Mouse (Mus musculus): Measurements from ENCODE around the gene Mei1. TPM values are rescaled to one million over a fixed set of nuclear protein-coding genes. Genes with fewer than 3 reads are reported as not detected.

The Mei1 gene
- polyA plus RNA-seq, 1 experiment from 2014 or later, result not detected

DNA sequence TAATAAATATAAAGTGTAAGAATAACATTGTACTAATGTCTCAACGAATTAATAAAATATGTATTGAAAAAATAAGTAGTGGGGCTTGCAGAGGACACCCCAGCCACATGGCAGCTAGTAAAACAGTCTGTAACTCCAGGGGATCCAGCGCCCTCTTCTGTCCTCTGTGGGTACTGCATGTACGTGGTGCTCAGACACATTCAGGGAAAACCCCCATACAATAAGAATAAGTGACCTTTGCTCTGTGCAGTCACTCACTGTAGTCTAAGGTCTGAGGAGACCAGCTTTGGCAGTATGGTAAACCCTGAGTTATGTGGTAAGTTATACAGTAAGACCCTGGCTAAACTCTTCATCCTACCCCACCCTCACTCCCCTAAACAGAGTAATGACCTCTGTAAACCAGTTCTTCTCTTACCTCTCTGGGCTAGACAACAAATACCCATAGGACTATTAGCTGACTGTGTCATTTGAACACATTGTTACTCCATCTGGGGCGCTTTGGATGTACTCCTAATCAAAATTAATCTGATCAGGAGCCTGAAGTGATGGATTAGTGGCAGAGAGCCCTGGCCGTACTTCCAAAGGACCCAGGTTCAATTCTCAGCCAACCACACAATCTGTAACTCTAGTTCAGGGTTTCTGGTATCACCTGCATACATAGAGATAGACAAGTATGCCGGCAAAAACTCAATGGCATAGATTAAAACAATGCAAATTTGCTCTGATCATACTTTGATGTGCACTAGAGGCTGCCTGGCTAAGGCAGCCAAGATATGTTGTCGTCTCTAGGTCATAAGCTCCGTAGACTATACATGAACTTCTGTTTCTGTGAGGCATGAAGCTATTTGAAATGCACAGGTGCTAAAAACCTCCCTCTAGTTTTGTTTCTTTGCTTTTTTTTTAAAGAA, 95.8 kb downstream of the Mei1 start:
- Histone ChIP-seq H3K4me3 (ENCODE audit: low read length) (no peak overlapping the region), H3K4me1 (replicated peaks; ENCODE audit: control insufficient read depth, insufficient read depth, low read length) (peaks cover 47% of the 10 kb centered on the region), H3K36me3 (ENCODE audit: control insufficient read depth, insufficient read depth, low read length) (peaks cover 6% of the 10 kb centered on the region; the same call in 1 of the 2 replicates), H3K9ac (ENCODE audit: low read length) (peak overlapping the region; percentile 27), H3K27me3 (ENCODE audit: control insufficient read depth, insufficient read depth, low read depth, low read length) (no peaks in the 10 kb centered on the region), H3K4me2 (ENCODE audit: low read depth, low read length) (no peak overlapping the region; the same call in 1 of the 2 replicates), H3K9me3 (ENCODE audit: control insufficient read depth, low read length) (no peaks in the 10 kb centered on the region), H3K27ac (ENCODE audit: low read length) (peak overlapping the region; percentile 56)
- 0 out of 2 replicates have a peak, but pooled peaks have one; percentile 19 for ATAC-seq (ENCODE audit: low read depth)
- WGBS, result 48% methylated on average over 8 of the region's 8 CpGs

DNA sequence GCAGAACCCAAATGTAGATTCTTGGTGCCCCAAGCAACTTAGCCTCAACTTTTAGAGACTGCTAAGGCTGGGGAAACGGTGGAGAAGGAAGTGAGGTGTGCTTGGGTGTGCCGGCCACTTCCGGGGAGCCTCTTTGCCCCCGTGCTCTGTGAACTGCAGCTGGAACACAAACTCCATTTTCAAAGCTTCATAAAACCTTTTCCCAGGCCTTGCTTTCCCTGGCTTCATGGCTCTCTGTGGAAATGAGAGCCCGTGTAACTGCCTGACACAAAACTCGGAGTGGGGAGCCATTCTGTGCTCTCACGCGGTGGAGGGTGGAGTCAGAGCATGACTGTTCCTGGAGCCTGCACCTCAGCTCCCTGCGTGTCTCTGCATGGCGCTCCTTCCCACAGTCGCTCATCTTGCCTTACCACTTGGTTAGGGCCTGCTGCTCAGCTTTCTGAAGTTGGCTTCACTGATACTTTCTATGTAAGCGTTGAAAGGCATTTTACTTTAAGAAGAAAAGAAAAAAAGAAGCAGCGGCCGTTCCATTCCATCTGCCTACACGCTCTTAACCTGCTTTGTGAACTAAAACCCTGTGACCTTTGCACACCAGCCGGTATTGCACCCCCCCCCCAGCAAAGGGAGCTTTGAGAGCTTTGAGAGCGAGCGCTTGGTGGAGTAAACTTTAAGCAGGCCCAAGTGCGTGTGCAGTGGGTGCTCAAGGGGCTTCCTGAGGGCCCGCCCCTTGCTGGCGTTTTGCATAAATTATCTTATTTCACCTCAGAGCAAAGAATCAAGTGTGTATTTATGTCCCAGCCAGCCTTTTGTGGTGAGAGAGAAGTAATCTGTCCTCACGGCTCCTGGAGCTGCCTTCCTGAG, 96.7 kb downstream of the Mei1 start:
- WGBS, result 48% methylated on average over 22 of the region's 22 CpGs
- Histone ChIP-seq H3K9ac (ENCODE audit: low read length) (peak overlapping the region; percentile 32), H3K9me3 (ENCODE audit: control insufficient read depth, low read length) (no peaks in the 10 kb centered on the region), H3K4me3 (ENCODE audit: low read length) (no peak overlapping the region), H3K4me2 (ENCODE audit: low read depth, low read length) (peak overlapping the region; percentile 33), H3K4me1 (replicated peaks; ENCODE audit: control insufficient read depth, insufficient read depth, low read length) (peaks cover 39% of the 10 kb centered on the region), H3K27me3 (ENCODE audit: control insufficient read depth, insufficient read depth, low read depth, low read length) (no peaks in the 10 kb centered on the region), H3K27ac (ENCODE audit: low read length) (peak overlapping the region; percentile 56), H3K36me3 (ENCODE audit: control insufficient read depth, insufficient read depth, low read length) (peaks cover 15% of the 10 kb centered on the region)
- ATAC-seq (ENCODE audit: low read depth), result no peak

DNA sequence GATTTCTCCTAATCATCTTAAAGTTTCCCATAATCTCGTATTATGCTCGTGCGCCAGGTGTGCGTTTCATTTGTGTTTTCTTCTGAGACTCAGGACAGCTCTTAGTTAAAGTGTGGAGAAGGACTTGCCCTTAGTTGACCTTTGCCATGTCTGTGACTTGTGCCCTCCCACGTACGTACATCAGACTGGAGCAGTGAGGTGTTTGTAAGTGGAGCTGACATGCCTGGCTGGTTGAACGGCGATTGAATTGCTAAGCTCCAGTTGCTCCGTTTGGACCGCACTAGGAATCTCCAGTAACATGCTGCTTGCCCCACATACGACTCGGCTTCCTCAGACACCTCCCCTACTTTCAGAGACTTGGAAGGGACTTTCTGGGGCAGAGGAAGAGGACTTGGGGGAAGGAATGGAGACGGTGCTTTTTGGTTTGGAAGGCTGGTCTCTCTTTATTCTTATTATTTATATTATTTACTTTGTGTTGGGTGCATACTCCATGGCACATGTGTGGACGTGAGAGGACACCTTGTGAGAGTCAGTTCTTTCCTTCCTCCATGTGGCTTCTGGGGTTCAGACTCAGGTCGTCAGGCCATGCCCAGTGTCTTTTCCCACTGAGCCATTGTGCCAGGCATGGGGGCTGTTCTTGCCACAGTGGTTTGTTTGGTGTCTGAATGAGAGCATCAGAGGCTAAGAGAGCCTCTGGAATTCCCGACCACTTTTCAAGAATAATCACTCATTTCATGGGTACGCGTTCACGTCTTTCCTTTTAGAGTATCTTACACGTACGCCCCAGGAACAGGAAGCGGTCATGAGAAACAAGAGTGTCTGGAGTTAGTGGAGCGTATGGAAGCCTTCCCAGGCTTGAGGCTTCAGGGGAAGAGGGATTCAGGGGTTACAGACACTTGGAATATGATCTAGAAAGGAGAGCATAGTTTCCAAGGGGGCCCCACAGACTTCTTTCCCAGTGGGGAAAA, 97.7 kb downstream of the Mei1 start:
- H3K27ac ChIP-seq (ENCODE audit: low read length), result peak overlapping the region; percentile 56
- no peak overlapping the region for H3K4me2 ChIP-seq (ENCODE audit: low read depth, low read length)
- 42% methylated on average over 23 of the region's 23 CpGs for WGBS
- H3K36me3 ChIP-seq (ENCODE audit: control insufficient read depth, insufficient read depth, low read length), result peaks cover 17% of the 10 kb centered on the region
- no peak overlapping the region for H3K4me3 ChIP-seq (ENCODE audit: low read length)
- peaks cover 35% of the 10 kb centered on the region for H3K4me1 ChIP-seq (replicated peaks; ENCODE audit: control insufficient read depth, insufficient read depth, low read length)
- no peaks in the 10 kb centered on the region for H3K27me3 ChIP-seq (ENCODE audit: control insufficient read depth, insufficient read depth, low read depth, low read length)
- peak overlapping the region; percentile 12; the same call in 1 of the 2 replicates for H3K9ac ChIP-seq (ENCODE audit: low read length)
- H3K9me3 ChIP-seq (ENCODE audit: control insufficient read depth, low read length), result no peaks in the 10 kb centered on the region
- no peak for ATAC-seq (ENCODE audit: low read depth)

DNA sequence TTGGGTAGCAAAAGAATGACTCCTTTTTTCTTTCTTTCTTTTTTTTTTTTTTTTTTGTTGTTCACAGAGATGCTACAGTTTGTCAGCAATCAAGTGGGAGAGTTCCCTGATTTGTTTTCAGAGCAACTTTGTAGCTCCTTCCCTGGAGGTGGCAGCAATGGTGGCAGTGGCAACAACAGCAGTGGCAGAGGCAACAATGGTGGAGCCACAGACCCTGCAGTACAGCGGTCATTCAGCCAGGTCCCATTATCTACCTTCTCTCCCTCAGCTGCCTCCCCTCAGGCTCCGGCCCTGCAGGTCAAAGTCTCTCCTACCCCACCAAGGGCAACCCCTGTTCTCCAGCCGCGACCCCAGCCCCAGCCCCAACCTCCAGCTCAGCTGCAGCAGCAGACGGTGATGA, 99.9 kb downstream of the Mei1 start:
- ATAC-seq (ENCODE audit: low read depth), result no peak
- Histone ChIP-seq H3K27me3 (ENCODE audit: control insufficient read depth, insufficient read depth, low read depth, low read length) (no peaks in the 10 kb centered on the region), H3K9me3 (ENCODE audit: control insufficient read depth, low read length) (no peaks in the 10 kb centered on the region), H3K27ac (ENCODE audit: low read length) (no peak overlapping the region), H3K4me1 (replicated peaks; ENCODE audit: control insufficient read depth, insufficient read depth, low read length) (peaks cover 25% of the 10 kb centered on the region), H3K4me3 (ENCODE audit: low read length) (no peak overlapping the region), H3K9ac (ENCODE audit: low read length) (no peak overlapping the region), H3K36me3 (ENCODE audit: control insufficient read depth, insufficient read depth, low read length) (peaks cover 26% of the 10 kb centered on the region), H3K4me2 (ENCODE audit: low read depth, low read length) (no peak overlapping the region)
- WGBS, result 85% methylated on average over 5 of the region's 5 CpGs

DNA sequence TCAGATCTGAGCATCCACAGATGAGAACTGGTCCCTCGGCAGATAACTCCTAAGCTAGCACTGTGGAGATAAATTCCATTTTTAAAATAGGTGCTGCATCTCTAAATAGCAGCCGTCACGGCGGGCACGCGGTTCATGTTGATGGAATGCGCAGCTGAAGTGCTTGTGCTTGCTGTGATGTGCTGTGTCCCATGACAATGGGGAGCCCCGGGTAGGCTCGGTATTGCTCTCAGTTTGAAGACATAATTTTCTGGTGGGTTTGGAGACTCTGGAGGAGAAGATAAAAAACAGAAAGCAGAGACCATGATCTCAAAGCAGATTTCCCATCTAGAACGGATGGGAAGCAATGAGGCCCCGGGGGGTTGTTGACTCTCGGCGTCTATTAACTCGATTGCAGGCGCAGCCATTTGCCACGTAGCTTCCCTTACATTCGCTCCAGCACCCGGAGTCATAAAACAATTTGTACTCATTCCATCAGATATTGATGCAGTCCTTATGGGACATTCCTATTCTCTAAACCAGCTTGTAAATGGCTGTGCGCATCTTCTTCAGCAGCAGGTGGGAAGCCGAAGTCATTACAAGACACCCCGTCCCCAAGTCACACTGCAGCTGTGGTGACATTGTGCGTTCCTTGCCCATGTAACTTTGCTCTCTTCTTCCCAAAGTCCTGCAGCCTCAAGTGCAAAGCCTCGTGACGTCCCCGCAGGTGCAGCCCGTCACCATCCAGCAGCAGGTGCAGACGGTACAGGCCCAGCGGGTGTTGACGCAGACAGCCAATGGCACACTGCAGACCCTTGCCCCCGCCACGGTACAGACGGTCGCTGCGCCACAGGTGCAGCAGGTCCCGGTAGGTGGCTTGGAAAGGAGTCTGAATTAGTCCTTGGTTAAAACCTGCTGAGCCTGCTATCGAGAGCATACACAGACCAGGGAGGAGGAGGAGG, 100.9 kb downstream of the Mei1 start:
- 83% methylated on average over 36 of the region's 36 CpGs for WGBS
- Histone ChIP-seq H3K36me3 (ENCODE audit: control insufficient read depth, insufficient read depth, low read length) (peaks cover 35% of the 10 kb centered on the region), H3K27ac (ENCODE audit: low read length) (no peak overlapping the region), H3K27me3 (ENCODE audit: control insufficient read depth, insufficient read depth, low read depth, low read length) (no peaks in the 10 kb centered on the region), H3K9me3 (ENCODE audit: control insufficient read depth, low read length) (no peaks in the 10 kb centered on the region), H3K4me2 (ENCODE audit: low read depth, low read length) (no peak overlapping the region), H3K4me1 (replicated peaks; ENCODE audit: control insufficient read depth, insufficient read depth, low read length) (peaks cover 24% of the 10 kb centered on the region), H3K4me3 (ENCODE audit: low read length) (no peak overlapping the region), H3K9ac (ENCODE audit: low read length) (no peak overlapping the region)
- no peak for ATAC-seq (ENCODE audit: low read depth)

DNA sequence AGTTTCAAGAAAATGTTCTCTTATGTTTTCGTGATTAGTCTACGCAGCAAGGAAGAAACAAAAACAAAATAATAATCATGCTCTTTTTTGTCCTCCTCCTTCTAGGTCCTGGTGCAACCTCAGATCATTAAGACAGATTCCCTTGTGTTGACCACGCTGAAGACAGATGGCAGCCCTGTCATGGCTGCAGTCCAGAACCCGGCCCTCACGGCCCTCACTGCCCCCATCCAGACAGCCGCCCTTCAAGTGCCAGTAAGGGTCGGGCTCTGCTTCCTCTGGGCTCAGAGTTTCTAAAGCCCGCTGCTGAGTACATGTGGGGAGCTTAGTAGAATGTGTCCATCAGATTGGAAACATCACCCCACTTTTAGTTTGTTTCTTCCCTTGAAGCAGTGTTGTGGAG, 102.9 kb downstream of the Mei1 start:
- Histone ChIP-seq H3K4me1 (replicated peaks; ENCODE audit: control insufficient read depth, insufficient read depth, low read length) (peaks cover 4% of the 10 kb centered on the region), H3K9me3 (ENCODE audit: control insufficient read depth, low read length) (no peaks in the 10 kb centered on the region), H3K9ac (ENCODE audit: low read length) (no peak overlapping the region), H3K27me3 (ENCODE audit: control insufficient read depth, insufficient read depth, low read depth, low read length) (no peaks in the 10 kb centered on the region), H3K4me3 (ENCODE audit: low read length) (no peak overlapping the region), H3K27ac (ENCODE audit: low read length) (no peak overlapping the region), H3K4me2 (ENCODE audit: low read depth, low read length) (no peak overlapping the region), H3K36me3 (ENCODE audit: control insufficient read depth, insufficient read depth, low read length) (peaks cover 46% of the 10 kb centered on the region)
- 72% methylated on average over 8 of the region's 8 CpGs for WGBS
- no peak for ATAC-seq (ENCODE audit: low read depth)

DNA sequence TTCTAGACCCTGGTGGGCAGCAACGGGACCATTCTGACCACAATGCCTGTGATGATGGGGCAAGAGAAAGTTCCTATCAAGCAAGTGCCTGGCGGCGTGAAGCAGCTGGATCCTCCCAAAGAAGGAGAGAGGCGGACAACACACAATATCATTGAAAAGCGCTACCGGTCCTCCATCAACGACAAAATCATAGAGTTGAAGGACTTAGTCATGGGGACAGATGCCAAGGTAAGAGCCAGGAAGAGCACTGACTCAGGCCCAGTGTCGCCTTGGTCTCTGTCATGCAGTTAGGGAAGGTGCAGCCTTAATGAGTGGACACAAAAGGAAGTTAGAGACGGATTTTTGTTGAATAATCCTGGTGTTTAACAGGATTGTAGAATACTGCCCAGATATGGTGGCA, 105.3 kb downstream of the Mei1 start:
- H3K27ac ChIP-seq (ENCODE audit: low read length), result no peak overlapping the region
- WGBS, result 94% methylated on average over 9 of the region's 9 CpGs

More for the DNA sequence above, 105.3 kb downstream of the Mei1 start:
- no peak overlapping the region for H3K9ac ChIP-seq (ENCODE audit: low read length)
- no peak overlapping the region for H3K4me2 ChIP-seq (ENCODE audit: low read depth, low read length)
- H3K36me3 ChIP-seq (ENCODE audit: control insufficient read depth, insufficient read depth, low read length), result peaks cover 67% of the 10 kb centered on the region
- no peak overlapping the region for H3K4me3 ChIP-seq (ENCODE audit: low read length)
- H3K27me3 ChIP-seq (ENCODE audit: control insufficient read depth, insufficient read depth, low read depth, low read length), result no peaks in the 10 kb centered on the region
- ATAC-seq (ENCODE audit: low read depth), result no peak
- no peaks in the 10 kb centered on the region for H3K4me1 ChIP-seq (replicated peaks; ENCODE audit: control insufficient read depth, insufficient read depth, low read length)
- H3K9me3 ChIP-seq (ENCODE audit: control insufficient read depth, low read length), result no peaks in the 10 kb centered on the region

Measured in lung, embryonic 16.5 days (tissue).